In genomic region chr5:22584556-22584955, GRCm38 (mm10) we compare ENCODE assay signal across 13 mouse cellular contexts. TPM values are rescaled to one million over a fixed set of nuclear protein-coding genes. Genes with fewer than 3 reads are reported as not detected.
A peak's percentile ranks its signal among the peaks of the same experiment; 100 is the strongest.
DNase-seq lines count a peak whose midpoint lies in the region; ATAC-seq and TF ChIP-seq lines count a peak whose summit lies in the region.
"Had no signal": no experiment of that assay in that cellular context is flagged by ENCODE, and none has a peak within 500 bp of the region (broad histone marks: within the 10 kb centered on the region; RNA-seq: fewer than 3 reads in every experiment).

No protein-coding gene starts in this region.

- DNase-seq in cerebellum, postnatal 10 days: peak; percentile 14 to 18
- DNase-seq in cerebellum, adult 9-10 months: no peak
- DNase-seq in kidney, postnatal 0 days (ENCODE audit: low spot score): no peak
- DNase-seq in kidney, adult 18-20 months: no peak
- DNase-seq in 416B (ENCODE audit: low read depth): peak; percentile 15
- peak; percentile 59 for DNase-seq in brain, adult 2 months (ENCODE audit: low read depth, low spot score)
- no peak for DNase-seq in yolk sac, embryonic 10.5 days (ENCODE audit: low spot score)
- DNase-seq: B cell, adult 2 months; cerebellum, adult 18-20 months; thymus, adult 2 months had no signal

- no peaks in the 10 kb centered on the region for H3K9me3 ChIP-seq in kidney, postnatal 0 days (replicated peaks; ENCODE audit: low read length)
- H3K9me3 ChIP-seq: embryonic facial prominence, embryonic 15.5 days; liver, embryonic 15.5 days had no signal

- H3K9ac ChIP-seq in kidney, postnatal 0 days (ENCODE audit: low read depth, low read length): no peak overlapping the region
- H3K9ac ChIP-seq: embryonic facial prominence, embryonic 15.5 days; liver, embryonic 15.5 days had no signal

- H3K4me1 ChIP-seq in kidney, postnatal 0 days (replicated peaks; ENCODE audit: insufficient read depth, low read length): no peaks in the 10 kb centered on the region
- H3K4me1 ChIP-seq: embryonic facial prominence, embryonic 15.5 days; liver, embryonic 15.5 days had no signal

- no peak overlapping the region for H3K4me2 ChIP-seq in kidney, postnatal 0 days (ENCODE audit: low read length)
- H3K4me2 ChIP-seq: embryonic facial prominence, embryonic 15.5 days; liver, embryonic 15.5 days had no signal

- no peaks in the 10 kb centered on the region for H3K27me3 ChIP-seq in kidney, postnatal 0 days (ENCODE audit: insufficient read depth, low read length)
- H3K27me3 ChIP-seq: embryonic facial prominence, embryonic 15.5 days; liver, embryonic 15.5 days had no signal

- no peak for ATAC-seq in kidney, postnatal 0 days (replicated peaks; ENCODE audit: low FRiP score, low read depth)
- ATAC-seq in erythroblast, adult 5-6 weeks (replicated peaks; ENCODE audit: low FRiP score, poor library complexity, severe bottlenecking): no peak

- H3K36me3 ChIP-seq in kidney, postnatal 0 days (ENCODE audit: insufficient read depth, low read length): no peaks in the 10 kb centered on the region
- H3K36me3 ChIP-seq: embryonic facial prominence, embryonic 15.5 days; liver, embryonic 15.5 days had no signal

- H3K4me3 ChIP-seq in kidney, postnatal 0 days (replicated peaks; ENCODE audit: low read depth, low read length): no peak overlapping the region
- H3K4me3 ChIP-seq: embryonic facial prominence, embryonic 15.5 days; liver, embryonic 15.5 days had no signal

- no peak overlapping the region for H3K27ac ChIP-seq in kidney, postnatal 0 days
- H3K27ac ChIP-seq: embryonic facial prominence, embryonic 15.5 days; liver, embryonic 15.5 days had no signal

- TF ChIP-seq CTCF in kidney, postnatal 0 days (IDR thresholded peaks at IDR 0.05; ENCODE audit: low read depth): peak; percentile 37; the same call in 1 of the 2 replicates

- WGBS in kidney, postnatal 0 days: 54% methylated on average over 2 of the region's 2 CpGs

RNA-seq across cellular contexts. Expression of gene Orc5, which starts 34.3 kb away (rescaled TPM):
- polyA plus RNA-seq in kidney, postnatal 0 days (2015; fragmentation: Nextera tagmentation; extraction: Ambion mirVana): 37.6 and 37.7 TPM in 2 replicates
- total RNA-seq in erythroblast, adult 5-6 weeks (2015; ENCODE audit: low replicate concordance): 13.0 and 19.2 TPM in 2 replicates
- 13.5 and 21.0 TPM in 2 replicates for total RNA-seq in erythroblast, adult 5-6 weeks (2017; ENCODE audit: low replicate concordance)

Comparison
In these comparisons a context has a peak if more than half of its experiments do, and no peak if none do; other contexts are left out.
1. DNase-seq: peak in cerebellum, postnatal 10 days (2 of 2), 416B (single experiment) and brain, adult 2 months (single experiment); none in cerebellum, adult 9-10 months (single experiment), kidney, postnatal 0 days (single experiment), kidney, adult 18-20 months (single experiment) and yolk sac, embryonic 10.5 days (single experiment).